Mouse (Mus musculus): ENCODE data around the gene Camk2d. TPM values are rescaled to one million over a fixed set of nuclear protein-coding genes. Genes with fewer than 3 reads are reported as not detected.

The Camk2d gene
- polyA plus RNA-seq, 1 experiment: 5.8 TPM

DNA sequence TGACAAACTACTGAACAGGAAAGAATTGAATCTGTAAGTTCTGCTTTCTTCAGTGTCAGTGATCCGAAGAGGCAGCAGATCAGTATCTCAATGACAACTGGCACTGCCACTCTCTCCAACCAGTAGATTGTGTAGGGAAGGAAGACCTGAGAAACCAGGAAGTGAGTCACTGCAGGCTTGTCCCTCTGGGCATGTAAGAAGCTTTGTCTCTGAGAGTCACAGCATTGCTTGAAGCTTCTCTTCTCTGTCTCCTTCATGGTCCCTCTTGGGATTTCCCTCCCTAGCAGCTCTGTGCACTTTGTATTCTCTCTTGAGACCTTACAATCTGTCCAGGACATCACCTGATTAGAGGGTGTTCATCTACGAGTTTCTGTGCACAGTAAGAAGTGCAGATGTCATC, 233.7 kb downstream of the Camk2d start:
- TF ChIP-seq CTCF (IDR thresholded peaks at IDR 0.05; ENCODE audit: control insufficient read depth, insufficient read depth, insufficient replicate concordance, low read depth, low read length) (no peak), POLR2A (IDR thresholded peaks at IDR 0.05; ENCODE audit: control insufficient read depth, low read depth, low read length) (no peak)
- no peaks in the 10 kb centered on the region for H3K4me1 ChIP-seq (ENCODE audit: control insufficient read depth, insufficient read depth, low read length)

DNA sequence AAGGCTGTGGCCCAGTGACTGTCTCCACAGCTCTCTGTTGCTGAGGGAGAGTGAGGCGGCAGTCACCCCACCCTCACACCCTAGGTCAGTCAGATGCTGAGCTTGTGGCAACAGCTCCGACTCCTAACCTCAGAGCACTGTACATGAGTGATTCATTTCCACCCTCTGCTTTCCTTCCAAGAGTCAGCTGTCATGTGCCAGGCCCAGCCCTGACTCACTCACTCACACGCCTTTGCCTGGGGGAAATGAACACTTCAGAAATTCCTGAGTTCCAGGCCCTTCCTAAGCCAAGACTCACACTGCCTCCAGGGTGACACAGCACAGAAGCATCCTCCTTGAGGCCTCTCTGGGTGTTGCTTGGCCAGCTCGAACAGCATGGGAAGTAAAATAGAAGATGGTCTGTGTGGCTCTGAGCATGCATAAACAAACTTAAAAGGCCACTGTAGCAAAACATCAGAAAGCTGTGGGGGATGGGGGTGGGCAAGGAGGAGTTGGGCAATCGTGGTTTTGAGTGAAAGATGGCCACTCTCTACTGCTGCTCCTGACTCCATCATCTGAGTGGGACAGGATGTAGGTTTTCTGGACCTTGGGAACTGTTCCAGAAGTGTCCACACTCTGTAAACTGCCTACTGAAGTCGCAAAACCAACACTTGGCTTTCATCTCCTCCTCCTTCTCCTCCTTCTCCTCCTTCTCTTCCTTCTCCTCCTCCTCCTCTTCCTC, 235.5 kb downstream of the Camk2d start:
- Histone ChIP-seq H3K4me1 (ENCODE audit: control insufficient read depth, insufficient read depth, low read length) (no peaks in the 10 kb centered on the region), H3K27me3 (ENCODE audit: control insufficient read depth, insufficient read depth, low read length) (no peaks in the 10 kb centered on the region), H3K4me3 (ENCODE audit: control insufficient read depth, low read depth, low read length) (no peak overlapping the region), H3K36me3 (ENCODE audit: control insufficient read depth, insufficient read depth, low read length) (no peaks in the 10 kb centered on the region), H3K27ac (ENCODE audit: control insufficient read depth, insufficient read depth, low read depth, low read length) (no peak overlapping the region)
- TF ChIP-seq CTCF (IDR thresholded peaks at IDR 0.05; ENCODE audit: control insufficient read depth, insufficient read depth, insufficient replicate concordance, low read depth, low read length): no peak

More for the DNA sequence above, 233.7 kb downstream of the Camk2d start:
- H3K27ac ChIP-seq (ENCODE audit: control insufficient read depth, insufficient read depth, low read depth, low read length): no peak overlapping the region
- H3K4me3 ChIP-seq (ENCODE audit: control insufficient read depth, low read depth, low read length): no peak overlapping the region
- no peaks in the 10 kb centered on the region for H3K27me3 ChIP-seq (ENCODE audit: control insufficient read depth, insufficient read depth, low read length)
- H3K36me3 ChIP-seq (ENCODE audit: control insufficient read depth, insufficient read depth, low read length): no peaks in the 10 kb centered on the region

DNA sequence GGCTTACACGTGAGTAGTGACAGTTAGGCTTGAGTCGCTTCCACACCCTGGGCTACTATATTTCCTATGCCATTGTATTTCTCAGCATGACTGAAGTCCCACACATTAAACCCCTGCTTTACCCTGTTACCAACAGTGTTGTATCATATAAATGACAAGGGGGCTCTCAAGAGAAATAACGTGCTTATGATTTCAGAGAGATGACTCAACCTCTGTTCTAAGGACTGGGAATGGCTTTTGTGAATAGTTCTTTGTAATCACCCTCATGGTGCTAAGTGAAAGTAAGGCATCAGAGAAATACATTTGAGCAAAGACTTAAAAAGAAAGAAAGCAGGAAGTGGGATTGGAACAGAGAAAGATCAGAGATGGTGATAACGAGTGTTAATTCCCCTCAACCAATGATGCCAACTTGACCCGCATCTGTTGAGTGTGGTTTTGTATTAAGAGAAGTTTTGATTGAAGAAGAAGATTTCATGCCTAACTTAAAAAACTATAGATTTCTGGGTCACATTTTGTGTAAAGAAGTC, 238.6 kb downstream of the Camk2d start:
- no peak overlapping the region for H3K4me3 ChIP-seq (ENCODE audit: control insufficient read depth, low read depth, low read length)
- no peaks in the 10 kb centered on the region for H3K36me3 ChIP-seq (ENCODE audit: control insufficient read depth, insufficient read depth, low read length)
- H3K27me3 ChIP-seq (ENCODE audit: control insufficient read depth, insufficient read depth, low read length): no peaks in the 10 kb centered on the region
- no peak overlapping the region for H3K27ac ChIP-seq (ENCODE audit: control insufficient read depth, insufficient read depth, low read depth, low read length)
- H3K4me1 ChIP-seq (ENCODE audit: control insufficient read depth, insufficient read depth, low read length): no peaks in the 10 kb centered on the region
- TF ChIP-seq CTCF (IDR thresholded peaks at IDR 0.05; ENCODE audit: control insufficient read depth, insufficient read depth, insufficient replicate concordance, low read depth, low read length) (no peak), POLR2A (IDR thresholded peaks at IDR 0.05; ENCODE audit: control insufficient read depth, low read depth, low read length) (no peak)

DNA sequence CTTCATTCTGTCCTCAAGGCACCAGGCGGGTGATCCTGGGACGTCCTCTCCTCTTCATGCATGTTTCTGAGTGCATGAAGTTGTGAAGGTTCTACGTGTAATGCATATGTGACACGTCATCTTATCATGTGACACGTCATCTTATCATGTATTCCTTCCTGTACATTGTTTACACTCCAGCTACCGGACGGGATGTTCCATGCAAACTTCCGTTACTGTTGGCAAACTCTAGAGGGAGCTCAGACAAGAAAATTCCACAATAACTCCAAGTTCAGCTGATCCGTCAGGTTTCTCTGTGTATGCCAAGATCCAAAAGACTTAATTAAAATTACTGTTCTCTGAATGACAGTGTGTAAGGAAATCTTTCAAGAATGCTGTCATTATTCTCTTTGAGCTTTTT, 246.7 kb downstream of the Camk2d start:
- Histone ChIP-seq H3K4me1 (ENCODE audit: control insufficient read depth, insufficient read depth, low read length) (no peaks in the 10 kb centered on the region), H3K27me3 (ENCODE audit: control insufficient read depth, insufficient read depth, low read length) (no peaks in the 10 kb centered on the region), H3K27ac (ENCODE audit: control insufficient read depth, insufficient read depth, low read depth, low read length) (no peak overlapping the region), H3K4me3 (ENCODE audit: control insufficient read depth, low read depth, low read length) (no peak overlapping the region), H3K36me3 (ENCODE audit: control insufficient read depth, insufficient read depth, low read length) (no peaks in the 10 kb centered on the region)
- TF ChIP-seq POLR2A (IDR thresholded peaks at IDR 0.05; ENCODE audit: control insufficient read depth, low read depth, low read length) (no peak), CTCF (IDR thresholded peaks at IDR 0.05; ENCODE audit: control insufficient read depth, insufficient read depth, insufficient replicate concordance, low read depth, low read length) (no peak)

DNA sequence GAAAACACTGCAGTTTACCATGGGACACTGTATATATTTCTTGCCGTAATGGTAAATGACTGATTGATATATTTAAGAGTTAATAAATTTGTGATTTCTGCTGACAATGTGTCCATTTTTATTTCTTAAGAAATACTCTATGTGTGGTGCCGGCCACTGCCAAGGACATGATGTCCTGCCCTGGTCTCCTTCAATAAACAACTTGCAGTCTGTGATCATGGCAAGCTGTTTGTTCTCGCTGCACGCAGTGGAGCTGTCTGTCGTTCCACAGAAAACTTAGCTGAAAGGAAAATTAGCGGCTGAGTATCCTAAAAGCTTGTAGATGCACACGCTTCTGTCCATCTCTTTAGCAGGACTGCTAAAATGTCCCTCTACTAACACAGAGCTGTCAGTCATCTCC, 248.7 kb downstream of the Camk2d start:
- Histone ChIP-seq H3K27me3 (ENCODE audit: control insufficient read depth, insufficient read depth, low read length) (no peaks in the 10 kb centered on the region), H3K4me3 (ENCODE audit: control insufficient read depth, low read depth, low read length) (no peak overlapping the region), H3K27ac (ENCODE audit: control insufficient read depth, insufficient read depth, low read depth, low read length) (no peak overlapping the region), H3K36me3 (ENCODE audit: control insufficient read depth, insufficient read depth, low read length) (no peaks in the 10 kb centered on the region), H3K4me1 (ENCODE audit: control insufficient read depth, insufficient read depth, low read length) (no peaks in the 10 kb centered on the region)
- TF ChIP-seq POLR2A (IDR thresholded peaks at IDR 0.05; ENCODE audit: control insufficient read depth, low read depth, low read length) (no peak), CTCF (IDR thresholded peaks at IDR 0.05; ENCODE audit: control insufficient read depth, insufficient read depth, insufficient replicate concordance, low read depth, low read length) (no peak)

DNA sequence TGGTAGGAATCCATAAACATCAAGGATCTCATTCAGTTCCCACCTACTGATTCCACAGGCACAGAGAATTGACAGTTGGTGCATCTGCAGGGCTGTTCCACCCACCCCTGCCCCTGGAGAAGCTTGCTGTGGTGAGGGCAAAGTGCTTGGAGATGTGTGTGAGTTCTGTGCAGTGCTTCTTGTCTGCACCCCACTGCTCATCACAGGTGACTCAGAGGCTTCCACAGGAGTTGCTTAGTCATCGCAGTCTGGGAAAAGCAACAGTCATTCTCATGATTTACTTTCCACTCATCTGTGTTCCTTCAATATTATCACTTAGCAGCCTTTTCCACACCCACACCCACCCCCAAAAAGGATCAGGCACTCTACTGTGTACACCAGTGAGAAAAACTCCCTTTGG, 252.0 kb downstream of the Camk2d start:
- Histone ChIP-seq H3K4me1 (ENCODE audit: control insufficient read depth, insufficient read depth, low read length) (no peaks in the 10 kb centered on the region), H3K4me3 (ENCODE audit: control insufficient read depth, low read depth, low read length) (no peak overlapping the region), H3K27me3 (ENCODE audit: control insufficient read depth, insufficient read depth, low read length) (no peaks in the 10 kb centered on the region), H3K27ac (ENCODE audit: control insufficient read depth, insufficient read depth, low read depth, low read length) (no peak overlapping the region), H3K36me3 (ENCODE audit: control insufficient read depth, insufficient read depth, low read length) (no peaks in the 10 kb centered on the region)
- no peak for TF ChIP-seq CTCF (IDR thresholded peaks at IDR 0.05; ENCODE audit: control insufficient read depth, insufficient read depth, insufficient replicate concordance, low read depth, low read length)
- no peak for TF ChIP-seq POLR2A (IDR thresholded peaks at IDR 0.05; ENCODE audit: control insufficient read depth, low read depth, low read length)

DNA sequence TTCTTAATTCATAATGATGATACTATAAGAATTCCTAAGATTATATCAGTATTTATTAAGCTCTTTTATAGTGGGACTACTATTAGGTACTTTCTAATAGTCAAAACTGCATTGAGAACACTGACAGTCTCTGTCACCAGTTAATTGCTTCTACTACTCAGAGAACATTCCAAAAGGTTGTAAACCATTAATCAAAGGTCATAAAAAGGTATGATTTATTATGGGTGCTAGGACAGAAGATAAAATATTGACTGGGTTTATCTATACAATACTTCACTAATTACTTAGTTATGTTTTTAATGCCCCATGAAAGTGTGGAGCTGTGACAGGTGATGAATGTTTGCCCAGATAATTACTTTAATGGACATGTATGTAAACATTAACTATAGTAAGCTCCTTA, 264.3 kb downstream of the Camk2d start:
- Histone ChIP-seq H3K4me3 (ENCODE audit: control insufficient read depth, low read depth, low read length) (no peak overlapping the region), H3K27me3 (ENCODE audit: control insufficient read depth, insufficient read depth, low read length) (no peaks in the 10 kb centered on the region), H3K36me3 (ENCODE audit: control insufficient read depth, insufficient read depth, low read length) (no peaks in the 10 kb centered on the region), H3K27ac (ENCODE audit: control insufficient read depth, insufficient read depth, low read depth, low read length) (no peak overlapping the region), H3K4me1 (ENCODE audit: control insufficient read depth, insufficient read depth, low read length) (no peaks in the 10 kb centered on the region)
- no peak for TF ChIP-seq POLR2A (IDR thresholded peaks at IDR 0.05; ENCODE audit: control insufficient read depth, low read depth, low read length)
- no peak for TF ChIP-seq CTCF (IDR thresholded peaks at IDR 0.05; ENCODE audit: control insufficient read depth, insufficient read depth, insufficient replicate concordance, low read depth, low read length)
